In genomic region chr8:108510641-108511325, GRCm38 (mm10) we compare ENCODE assay signal across 13 mouse cellular contexts.
A peak's percentile ranks its signal among the peaks of the same experiment; 100 is the strongest.
DNase-seq lines count a peak whose midpoint lies in the region; ATAC-seq and TF ChIP-seq lines count a peak whose summit lies in the region.
"Had no signal": no experiment of that assay in that cellular context is flagged by ENCODE, and none has a peak within 500 bp of the region (broad histone marks: within the 10 kb centered on the region; RNA-seq: fewer than 3 reads in every experiment).

No protein-coding gene starts in this region.

- peak; percentile 62 for DNase-seq in left cerebral cortex, postnatal 4 days
- DNase-seq in left cerebral cortex, adult 8-10 months (ENCODE audit: low spot score in 2 of 2) = no peak
- peak; percentile 60 for DNase-seq in hindbrain, embryonic 10.5 days (ENCODE audit: low spot score)
- peak; percentile 90 for DNase-seq in midbrain, embryonic 11.5 days (ENCODE audit: low spot score, missing footprints)
- DNase-seq in liver, postnatal 0 days = no peak
- no peak for DNase-seq in right cerebral cortex, postnatal 14 days
- no peak for DNase-seq in ovary, postnatal 14 days (ENCODE audit: low spot score)
- DNase-seq in B cell, adult 2 months = no peak
- DNase-seq: heart, postnatal 36 days; lung, postnatal 4 days had no signal

- H3K9me3 ChIP-seq in hindbrain, embryonic 10.5 days = no peaks in the 10 kb centered on the region
- H3K9me3 ChIP-seq in midbrain, embryonic 11.5 days (ENCODE audit: control insufficient read depth, low read length) = no peaks in the 10 kb centered on the region
- no peaks in the 10 kb centered on the region for H3K9me3 ChIP-seq in liver, postnatal 0 days (ENCODE audit: low read length)
- H3K9me3 ChIP-seq: limb, embryonic 15.5 days; stomach, embryonic 15.5 days had no signal

- peaks cover 82% of the 10 kb centered on the region for H3K27me3 ChIP-seq in hindbrain, embryonic 10.5 days (ENCODE audit: insufficient read depth, poor library complexity, severe bottlenecking)
- peaks cover 2% of the 10 kb centered on the region; the same call in 1 of the 2 replicates for H3K27me3 ChIP-seq in midbrain, embryonic 11.5 days (ENCODE audit: control insufficient read depth, insufficient read depth, low read length)
- no peaks in the 10 kb centered on the region for H3K27me3 ChIP-seq in liver, postnatal 0 days (ENCODE audit: insufficient read depth, low read length)
- H3K27me3 ChIP-seq: limb, embryonic 15.5 days; stomach, embryonic 15.5 days had no signal

- no peaks in the 10 kb centered on the region for H3K36me3 ChIP-seq in hindbrain, embryonic 10.5 days
- no peaks in the 10 kb centered on the region for H3K36me3 ChIP-seq in midbrain, embryonic 11.5 days (ENCODE audit: control insufficient read depth, insufficient read depth, low read length)
- H3K36me3 ChIP-seq in liver, postnatal 0 days (replicated peaks; ENCODE audit: insufficient read depth, low read length) = no peaks in the 10 kb centered on the region
- H3K36me3 ChIP-seq: limb, embryonic 15.5 days; stomach, embryonic 15.5 days had no signal

- 25% methylated on average over 14 of the region's 14 CpGs for WGBS in hindbrain, embryonic 10.5 days
- 22% methylated on average over 14 of the region's 14 CpGs for WGBS in midbrain, embryonic 11.5 days
- WGBS in liver, postnatal 0 days (ENCODE audit: insufficient replicate concordance) = 72% methylated on average over 14 of the region's 14 CpGs

- ATAC-seq in midbrain, embryonic 11.5 days (ENCODE audit: low FRiP score) = peak; percentile 93
- ATAC-seq in liver, postnatal 0 days = no peak

- no peak for TF ChIP-seq EP300 in liver, postnatal 0 days (IDR thresholded peaks at IDR 0.05; ENCODE audit: low read depth)

- intact Hi-C loops in left cerebral cortex, postnatal 4 days (cut with DNase I) = no loop called here

- no peak overlapping the region for H3K4me2 ChIP-seq in midbrain, embryonic 11.5 days
- no peak overlapping the region for H3K4me2 ChIP-seq in liver, postnatal 0 days (ENCODE audit: low read depth, low read length)
- H3K4me2 ChIP-seq: limb, embryonic 15.5 days; stomach, embryonic 15.5 days had no signal

- H3K27ac ChIP-seq in hindbrain, embryonic 10.5 days = peak overlapping the region; percentile 75
- H3K27ac ChIP-seq in midbrain, embryonic 11.5 days (ENCODE audit: low read depth, low read length) = 0 out of 2 replicates have a peak overlapping the region, but pooled peaks have one; percentile 37
- no peak overlapping the region for H3K27ac ChIP-seq in liver, postnatal 0 days (ENCODE audit: low read depth)
- H3K27ac ChIP-seq: kidney, postnatal 0 days; limb, embryonic 15.5 days; stomach, embryonic 15.5 days had no signal

- H3K4me1 ChIP-seq in hindbrain, embryonic 10.5 days (replicated peaks) = peaks cover 16% of the 10 kb centered on the region
- H3K4me1 ChIP-seq in midbrain, embryonic 11.5 days (ENCODE audit: control insufficient read depth, insufficient read depth, low read length) = peaks cover 5% of the 10 kb centered on the region; the same call in 1 of the 2 replicates
- H3K4me1 ChIP-seq in liver, postnatal 0 days (ENCODE audit: insufficient read depth) = no peaks in the 10 kb centered on the region
- H3K4me1 ChIP-seq: stomach, embryonic 15.5 days had no signal

- H3K9ac ChIP-seq in midbrain, embryonic 11.5 days (ENCODE audit: low read length) = no peak overlapping the region
- no peak overlapping the region for H3K9ac ChIP-seq in liver, postnatal 0 days (replicated peaks)
- H3K9ac ChIP-seq: limb, embryonic 15.5 days; stomach, embryonic 15.5 days had no signal

- no peak overlapping the region for H3K4me3 ChIP-seq in hindbrain, embryonic 10.5 days
- no peak overlapping the region for H3K4me3 ChIP-seq in midbrain, embryonic 11.5 days (ENCODE audit: low read depth, low read length)
- no peak overlapping the region for H3K4me3 ChIP-seq in liver, postnatal 0 days (ENCODE audit: low read depth, low read length)
- H3K4me3 ChIP-seq: limb, embryonic 15.5 days; stomach, embryonic 15.5 days had no signal

- no peak for TF ChIP-seq CTCF in liver, postnatal 0 days (IDR thresholded peaks at IDR 0.05; ENCODE audit: low read depth)

Comparison
In these comparisons a context has a peak if more than half of its experiments do, and no peak if none do; other contexts are left out.
1. DNase-seq: peak in left cerebral cortex, postnatal 4 days (single experiment), hindbrain, embryonic 10.5 days (single experiment) and midbrain, embryonic 11.5 days (single experiment); none in left cerebral cortex, adult 8-10 months (0 of 2), liver, postnatal 0 days (single experiment), right cerebral cortex, postnatal 14 days (single experiment), ovary, postnatal 14 days (single experiment) and B cell, adult 2 months (0 of 2).